Mouse (Mus musculus) limb, embryonic 13.5 days (tissue): ENCODE data around the gene Tmod2. TPM values are rescaled to one million over a fixed set of nuclear protein-coding genes. Genes with fewer than 3 reads are reported as not detected.

Source experiments
- ATAC-seq: fragments of 200-750 bp; cut with Nextera tagmentation; 2 replicates; pipeline ENCODE4 v1.8.0; 2017; ENCODE audit warnings: low read depth, moderate number of reproducible peaks, moderate TSS enrichment; ENCODE audit not compliant: low FRiP score
- H3K27ac ChIP-seq: fragments of 300-500 bp; sonication (generic); 2 replicates; pipeline ENCODE4 v1.5.1; 2015; ENCODE audit warnings: inconsistent platforms, mild to moderate bottlenecking, moderate library complexity
- H3K27me3 ChIP-seq: fragments of 300-500 bp; sonication (generic); 2 replicates; pipeline ENCODE4 v1.6.1; 2015; ENCODE audit warnings: mild to moderate bottlenecking, inconsistent platforms
- H3K36me3 ChIP-seq: fragments of 300-500 bp; sonication (generic); 2 replicates; pipeline ENCODE4 v1.6.1; 2015; ENCODE audit warnings: inconsistent platforms, mild to moderate bottlenecking, moderate library complexity
- H3K4me1 ChIP-seq: fragments of 300-500 bp; sonication (generic); 2 replicates; pipeline ENCODE4 v1.6.1; 2015; ENCODE audit warnings: inconsistent platforms
- H3K4me2 ChIP-seq: fragments of 300-500 bp; sonication (generic); replicated peaks from 2 replicates; pipeline ENCODE4 v1.6.1; 2015; ENCODE audit warnings: inconsistent platforms, mild to moderate bottlenecking, moderate library complexity
- H3K4me3 ChIP-seq: fragments of 300-500 bp; sonication (generic); 2 replicates; pipeline ENCODE4 v1.5.1; 2015; ENCODE audit warnings: moderate library complexity, mild to moderate bottlenecking, inconsistent platforms
- H3K9ac ChIP-seq: fragments of 300-500 bp; sonication (generic); 2 replicates; pipeline ENCODE4 v1.6.1; 2015; ENCODE audit warnings: mild to moderate bottlenecking, inconsistent platforms
- H3K9me3 ChIP-seq: fragments of 300-500 bp; sonication (generic); 2 replicates; pipeline ENCODE4 v1.6.1; 2016; ENCODE audit warnings: inconsistent platforms
- WGBS: fragments of 180-500 bp; shearing (Covaris S2); methylation state at CpG from one replicate; pipeline ENCODE4 v1.1.7; 2015; 5-methylcytosine and 5-hydroxymethylcytosine counted together
- polyA plus RNA-seq: library from polyadenylated mRNA; unstranded; fragments of >200 nt; fragmentation: Nextera tagmentation; extraction: Ambion mirVana; gene quantifications from 2 replicates; pipeline ENCODE4 v1.2.1, GENCODE M21; 2015

The Tmod2 gene
- polyA plus RNA-seq, 1 experiment from 2014 or later, result 26.5 TPM

GRCm38 (mm10) chr9:75599191-75599841, 11.8 kb downstream of the Tmod2 start:
- H3K9ac ChIP-seq, result no peak overlapping the region
- no peak overlapping the region for H3K4me3 ChIP-seq
- H3K4me2 ChIP-seq, result no peak overlapping the region
- WGBS, result 44% methylated on average over 5 of the region's 5 CpGs
- peak; percentile 44; the same call in 1 of the 2 replicates for ATAC-seq
- no peaks in the 10 kb centered on the region for H3K27me3 ChIP-seq
- peaks cover under 1% of the 10 kb centered on the region; the same call in 1 of the 2 replicates for H3K36me3 ChIP-seq
- no peak overlapping the region for H3K27ac ChIP-seq
- H3K4me1 ChIP-seq, result peaks cover 14% of the 10 kb centered on the region
- no peaks in the 10 kb centered on the region for H3K9me3 ChIP-seq

GRCm38 (mm10) chr9:75597596-75597995, 13.5 kb downstream of the Tmod2 start:
- H3K4me3 ChIP-seq, result no peak overlapping the region
- 86% methylated on average over 4 of the region's 4 CpGs for WGBS
- H3K36me3 ChIP-seq, result peaks cover 10% of the 10 kb centered on the region
- H3K27me3 ChIP-seq, result no peaks in the 10 kb centered on the region
- H3K9me3 ChIP-seq, result no peaks in the 10 kb centered on the region
- no peak overlapping the region for H3K27ac ChIP-seq
- no peak overlapping the region for H3K4me2 ChIP-seq
- H3K4me1 ChIP-seq, result peaks cover 14% of the 10 kb centered on the region
- ATAC-seq, result no peak
- H3K9ac ChIP-seq, result no peak overlapping the region

DNA sequence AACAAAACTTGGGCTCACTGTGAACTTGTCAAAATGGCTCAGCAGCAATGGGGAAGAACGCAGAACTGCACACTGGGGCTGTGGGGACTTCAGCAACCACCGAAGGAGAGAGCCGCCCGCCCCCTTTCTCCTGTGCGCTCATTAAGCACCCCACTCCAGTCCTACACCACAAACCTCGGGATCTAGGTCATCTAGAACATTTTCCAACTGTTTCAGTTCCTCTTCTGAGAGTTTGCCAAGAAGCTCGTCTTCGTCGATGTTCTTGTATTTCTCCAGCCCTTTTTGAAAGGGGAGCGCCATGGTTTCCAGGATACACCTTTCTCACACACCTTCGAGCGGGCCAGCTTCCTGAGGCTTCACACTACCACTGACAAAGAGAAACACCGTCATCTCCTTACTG, 14.1 kb downstream of the Tmod2 start:
- peaks cover 14% of the 10 kb centered on the region for H3K36me3 ChIP-seq

GRCm38 (mm10) chr9:75593481-75593880, 17.6 kb downstream of the Tmod2 start:
- ATAC-seq, result no peak
- H3K27ac ChIP-seq, result no peak overlapping the region
- H3K27me3 ChIP-seq, result no peaks in the 10 kb centered on the region
- H3K4me3 ChIP-seq, result no peak overlapping the region
- 86% methylated on average over 5 of the region's 5 CpGs for WGBS
- peaks cover 26% of the 10 kb centered on the region for H3K36me3 ChIP-seq
- H3K4me2 ChIP-seq, result no peak overlapping the region
- no peaks in the 10 kb centered on the region for H3K4me1 ChIP-seq
- H3K9me3 ChIP-seq, result no peaks in the 10 kb centered on the region
- H3K9ac ChIP-seq, result no peak overlapping the region

More for the DNA sequence above, 14.1 kb downstream of the Tmod2 start:
- H3K27ac ChIP-seq, result no peak overlapping the region
- H3K4me2 ChIP-seq, result no peak overlapping the region
- no peak overlapping the region for H3K4me3 ChIP-seq
- H3K27me3 ChIP-seq, result no peaks in the 10 kb centered on the region
- H3K9ac ChIP-seq, result no peak overlapping the region
- WGBS, result 87% methylated on average over 13 of the region's 13 CpGs
- peaks cover 14% of the 10 kb centered on the region for H3K4me1 ChIP-seq
- no peak for ATAC-seq
- no peaks in the 10 kb centered on the region for H3K9me3 ChIP-seq

GRCm38 (mm10) chr9:75589850-75590790, 21.0 kb downstream of the Tmod2 start:
- no peaks in the 10 kb centered on the region for H3K27me3 ChIP-seq
- H3K9ac ChIP-seq, result no peak overlapping the region
- H3K4me3 ChIP-seq, result no peak overlapping the region
- H3K9me3 ChIP-seq, result no peaks in the 10 kb centered on the region
- no peaks in the 10 kb centered on the region for H3K4me1 ChIP-seq
- H3K27ac ChIP-seq, result no peak overlapping the region
- no peak for ATAC-seq
- 83% methylated on average over 15 of the region's 15 CpGs for WGBS
- H3K36me3 ChIP-seq, result peaks cover 36% of the 10 kb centered on the region
- no peak overlapping the region for H3K4me2 ChIP-seq

- Histone ChIP-seq H3K9ac (no peak overlapping the region), H3K27ac (no peak overlapping the region), H3K4me2 (no peak overlapping the region), H3K4me3 (no peak overlapping the region), H3K9me3 (no peaks in the 10 kb centered on the region), H3K4me1 (no peaks in the 10 kb centered on the region), H3K36me3 (peaks cover 15% of the 10 kb centered on the region), H3K27me3 (no peaks in the 10 kb centered on the region)
- no peak for ATAC-seq
- 59% methylated on average over 7 of the region's 7 CpGs for WGBS
Measured at GRCm38 (mm10) chr9:75581694-75582350, 29.3 kb downstream of the Tmod2 start.

DNA sequence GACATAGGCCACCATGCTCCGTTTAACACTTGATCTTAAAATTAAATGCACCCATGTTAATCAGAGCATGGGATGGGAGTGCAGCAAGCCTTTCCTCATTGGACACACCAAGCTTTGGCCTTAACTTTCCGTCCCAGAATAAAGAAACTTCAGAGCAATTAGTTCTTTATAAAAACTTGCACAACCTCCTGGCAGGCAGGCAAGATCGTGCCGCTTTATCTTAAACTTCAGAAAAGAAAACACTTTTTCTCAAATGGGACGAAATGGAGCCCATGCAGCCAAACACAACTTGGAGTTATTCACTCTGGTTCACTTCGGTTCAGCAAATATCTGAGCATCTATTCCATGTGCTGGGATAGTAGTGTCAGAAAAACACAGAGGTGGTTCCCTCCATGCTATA, 31.8 kb downstream of the Tmod2 start:
- 0 out of 2 replicates have a peak, but pooled peaks cover 3% of the 10 kb centered on the region for H3K9me3 ChIP-seq
- H3K36me3 ChIP-seq, result peaks cover 21% of the 10 kb centered on the region
- H3K9ac ChIP-seq, result no peak overlapping the region
- no peaks in the 10 kb centered on the region for H3K27me3 ChIP-seq
- H3K4me2 ChIP-seq, result no peak overlapping the region
- WGBS, result 88% methylated on average over 6 of the region's 6 CpGs
- no peaks in the 10 kb centered on the region for H3K4me1 ChIP-seq
- no peak overlapping the region for H3K27ac ChIP-seq
- ATAC-seq, result no peak
- H3K4me3 ChIP-seq, result no peak overlapping the region

GRCm38 (mm10) chr9:75571036-75571942, 39.8 kb downstream of the Tmod2 start:
- H3K4me3 ChIP-seq, result no peak overlapping the region
- no peak overlapping the region for H3K9ac ChIP-seq
- 0 out of 2 replicates have a peak, but pooled peaks cover 3% of the 10 kb centered on the region for H3K9me3 ChIP-seq
- peaks cover 27% of the 10 kb centered on the region for H3K36me3 ChIP-seq
- WGBS, result 85% methylated on average over 5 of the region's 5 CpGs
- H3K27ac ChIP-seq, result no peak overlapping the region
- no peaks in the 10 kb centered on the region for H3K4me1 ChIP-seq
- ATAC-seq, result no peak
- H3K27me3 ChIP-seq, result no peaks in the 10 kb centered on the region
- H3K4me2 ChIP-seq, result no peak overlapping the region

GRCm38 (mm10) chr9:75568399-75568798, 42.7 kb downstream of the Tmod2 start:
- H3K9ac ChIP-seq, result no peak overlapping the region
- no peak overlapping the region for H3K4me2 ChIP-seq
- H3K9me3 ChIP-seq, result no peaks in the 10 kb centered on the region
- 91% methylated on average over 6 of the region's 6 CpGs for WGBS
- no peak overlapping the region for H3K27ac ChIP-seq
- H3K4me3 ChIP-seq, result no peak overlapping the region
- H3K36me3 ChIP-seq, result peaks cover 5% of the 10 kb centered on the region; the same call in 1 of the 2 replicates
- no peak for ATAC-seq
- 0 out of 2 replicates have a peak, but pooled peaks cover 4% of the 10 kb centered on the region for H3K4me1 ChIP-seq
- H3K27me3 ChIP-seq, result no peaks in the 10 kb centered on the region

- no peaks in the 10 kb centered on the region for H3K9me3 ChIP-seq
- no peaks in the 10 kb centered on the region for H3K27me3 ChIP-seq
- H3K36me3 ChIP-seq, result no peaks in the 10 kb centered on the region
- no peak overlapping the region for H3K9ac ChIP-seq
- no peak overlapping the region for H3K4me2 ChIP-seq
- ATAC-seq, result no peak
- WGBS, result 87% methylated on average over 6 of the region's 6 CpGs
- H3K4me3 ChIP-seq, result no peak overlapping the region
- H3K4me1 ChIP-seq, result 0 out of 2 replicates have a peak, but pooled peaks cover 4% of the 10 kb centered on the region
- no peak overlapping the region for H3K27ac ChIP-seq
Measured at GRCm38 (mm10) chr9:75564892-75565291, 46.2 kb downstream of the Tmod2 start.

DNA sequence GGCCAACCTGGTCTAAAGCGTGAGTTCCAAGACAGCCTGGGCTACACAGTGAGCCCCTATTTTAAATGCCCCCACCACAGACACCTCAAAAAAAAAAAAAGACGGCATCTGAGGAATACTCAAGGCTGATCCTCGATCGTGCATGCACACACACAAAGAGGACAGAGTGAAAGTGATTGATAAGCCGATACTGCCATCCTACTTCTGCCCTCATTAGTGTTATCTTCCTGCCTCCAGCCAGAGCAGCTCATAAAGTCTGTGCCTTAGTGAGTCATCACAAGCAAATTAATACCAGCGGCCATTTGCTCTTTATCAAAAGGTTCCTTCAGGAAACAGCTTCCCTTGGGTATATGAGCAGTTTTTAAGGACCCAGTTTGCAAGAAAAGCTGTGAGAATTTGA, 47.5 kb downstream of the Tmod2 start:
- Histone ChIP-seq H3K4me3 (no peak overlapping the region), H3K27ac (no peak overlapping the region), H3K36me3 (no peaks in the 10 kb centered on the region), H3K9me3 (no peaks in the 10 kb centered on the region), H3K9ac (no peak overlapping the region), H3K4me2 (no peak overlapping the region), H3K4me1 (0 out of 2 replicates have a peak, but pooled peaks cover 4% of the 10 kb centered on the region), H3K27me3 (no peaks in the 10 kb centered on the region)
- ATAC-seq, result no peak
- 58% methylated on average over 6 of the region's 6 CpGs for WGBS
